Mouse (Mus musculus) embryo, embryonic 10 days (tissue): ENCODE measurements around the gene Spns3.
"Not testable (repeated sequence)": the region's sequence is repeated elsewhere in the genome, so short reads cannot be mapped to it uniquely, and the experiment has no call there.

ENCODE experiments used
- DNase-seq: peaks from one replicate; pipeline ENCODE4 v3.0.0-alpha.2; 2015; ENCODE audit warnings: low spot score

The Spns3 gene

DNA sequence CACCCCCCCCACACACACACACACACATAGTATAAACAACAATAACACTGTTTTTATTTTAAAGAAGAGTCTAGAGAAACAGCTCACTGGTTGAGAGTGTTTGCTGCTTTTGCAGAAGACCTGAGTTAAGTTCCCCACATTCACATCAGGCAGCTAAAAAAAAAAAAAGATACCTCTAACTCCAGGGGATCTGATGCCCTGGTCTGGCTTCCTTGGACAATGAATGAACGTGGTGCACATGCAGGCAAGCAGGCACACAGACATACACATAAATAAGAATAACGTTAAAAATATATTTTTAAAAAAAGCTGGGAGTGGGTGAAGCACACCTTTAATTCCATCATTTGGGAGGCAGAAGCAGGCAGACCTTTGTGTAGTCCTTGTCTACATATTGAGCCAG lies 6.6 kb upstream of the Spns3 start:
- DNase-seq = no peak

DNA sequence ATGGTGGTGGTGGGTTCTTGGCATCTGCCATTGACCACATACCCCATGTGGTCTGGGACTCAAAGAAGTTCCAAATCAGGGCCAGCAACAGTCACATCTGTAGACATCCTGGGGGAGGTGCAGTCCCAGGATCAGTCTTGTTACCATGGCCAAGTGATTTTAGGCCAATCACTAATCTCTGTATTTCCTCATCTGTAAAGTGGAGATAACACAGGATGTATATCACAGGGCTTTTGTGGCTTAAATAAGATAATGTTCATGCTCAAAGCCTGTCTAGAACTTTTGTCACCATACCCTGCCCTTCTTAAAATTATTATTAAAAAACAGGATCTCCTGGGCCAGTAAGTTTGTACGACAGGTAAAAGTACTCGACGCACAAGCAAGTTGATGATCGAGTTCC lies 6.2 kb upstream of the Spns3 start:
- no peak for DNase-seq

GRCm38 (mm10) chr11:72551531-72552105 lies 1.3 kb upstream of the Spns3 start:
- DNase-seq = no peak

DNA sequence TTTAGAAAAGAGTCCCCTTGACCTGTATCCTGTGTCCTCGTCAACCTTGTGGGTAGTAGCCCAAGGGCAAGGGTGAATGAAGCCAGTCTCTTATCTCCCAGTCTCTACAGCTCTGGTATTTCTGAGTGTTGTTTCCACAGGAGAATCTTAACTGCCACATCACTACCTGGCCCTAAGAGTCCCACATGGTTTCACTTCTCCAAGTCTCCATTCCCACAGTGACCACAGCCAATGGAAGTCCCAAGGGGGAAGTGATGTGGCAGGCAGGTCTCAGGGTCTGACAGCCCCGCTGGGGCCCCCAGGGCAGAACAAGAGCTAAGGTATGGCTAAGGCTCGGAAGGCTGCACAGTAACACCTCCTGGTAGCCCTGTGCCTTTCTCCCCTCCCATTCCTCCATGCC lies 3.1 kb downstream of the Spns3 start:
- DNase-seq = no peak

- no peak for DNase-seq
These were observed 5.6 kb downstream of the Spns3 start for GRCm38 (mm10) chr11:72544716-72545115.

DNA sequence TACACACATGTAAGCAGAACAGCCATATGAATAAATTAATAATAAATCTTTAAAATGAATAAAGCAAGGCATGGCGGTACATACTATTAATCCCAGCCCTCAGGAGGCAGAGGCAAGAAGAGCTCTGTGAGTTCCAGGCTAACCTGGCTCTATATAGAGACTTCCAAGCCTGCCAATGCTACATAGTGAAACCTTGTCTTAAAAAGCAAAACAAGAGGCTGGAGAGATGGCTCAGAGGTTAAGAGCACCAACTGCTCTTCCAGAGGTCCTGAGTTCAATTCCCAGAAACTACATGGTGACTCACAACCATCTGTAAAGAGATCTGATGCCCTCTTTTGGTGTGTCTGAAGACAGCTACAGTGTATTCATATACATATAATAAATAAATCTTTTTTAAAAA lies 6.6 kb downstream of the Spns3 start:
- DNase-seq = not testable (repeated sequence)

DNA sequence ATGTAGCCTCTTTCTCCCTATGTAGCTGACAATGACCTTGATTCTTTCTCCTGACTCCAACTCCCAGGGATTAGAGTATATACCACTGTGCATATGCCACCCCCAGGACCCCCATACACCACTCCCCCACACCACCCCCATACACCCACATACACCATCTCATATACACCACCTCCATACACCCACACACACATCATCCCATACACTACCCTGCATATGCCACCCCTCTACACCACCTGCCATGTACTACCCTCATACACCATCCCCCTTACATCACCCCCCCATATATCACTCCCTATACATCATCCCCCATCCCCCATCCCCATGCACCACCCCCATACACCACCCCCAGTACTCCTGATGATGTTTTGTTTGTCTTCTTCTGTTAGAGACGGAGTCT lies 7.7 kb downstream of the Spns3 start:
- no peak for DNase-seq

DNA sequence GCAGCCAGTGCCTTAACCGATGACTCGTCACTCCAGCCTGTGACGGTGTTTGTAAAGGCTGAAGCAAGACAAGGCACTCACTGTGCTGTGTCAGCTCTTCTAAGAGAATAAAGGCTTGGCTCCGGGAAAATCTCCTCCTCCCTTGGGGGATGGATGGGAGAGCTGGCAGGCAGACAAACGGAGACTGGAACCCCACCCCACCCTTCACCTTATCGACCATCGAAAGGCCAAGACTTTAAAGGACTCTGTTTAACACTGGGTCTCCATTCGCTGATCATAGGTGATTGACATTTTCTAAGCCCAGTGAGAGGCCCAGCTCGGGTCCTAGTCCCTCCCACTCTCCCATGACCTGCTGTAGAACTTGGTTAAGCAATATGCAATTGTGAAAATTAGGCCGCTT lies 8.4 kb downstream of the Spns3 start:
- DNase-seq = no peak

DNA sequence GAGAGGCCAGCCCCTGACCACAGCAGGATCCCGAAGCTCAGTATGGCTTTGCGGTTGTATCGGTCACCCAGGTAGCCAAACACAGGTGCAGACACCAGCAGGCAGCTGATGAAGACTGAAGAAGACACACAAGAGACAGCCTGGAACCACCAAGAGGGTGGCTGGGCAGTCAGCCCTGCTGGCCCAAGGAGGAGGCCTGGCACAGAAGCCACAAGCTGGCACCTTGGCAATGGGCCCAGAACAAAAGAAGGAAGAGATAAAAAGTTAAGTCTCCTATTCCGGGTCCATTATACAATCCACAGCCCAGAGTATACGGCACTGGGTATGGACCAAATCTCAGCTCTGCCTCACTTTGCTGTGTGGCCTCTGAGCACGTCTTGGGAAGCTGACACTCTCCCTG lies 9.9 kb downstream of the Spns3 start:
- no peak for DNase-seq

DNA sequence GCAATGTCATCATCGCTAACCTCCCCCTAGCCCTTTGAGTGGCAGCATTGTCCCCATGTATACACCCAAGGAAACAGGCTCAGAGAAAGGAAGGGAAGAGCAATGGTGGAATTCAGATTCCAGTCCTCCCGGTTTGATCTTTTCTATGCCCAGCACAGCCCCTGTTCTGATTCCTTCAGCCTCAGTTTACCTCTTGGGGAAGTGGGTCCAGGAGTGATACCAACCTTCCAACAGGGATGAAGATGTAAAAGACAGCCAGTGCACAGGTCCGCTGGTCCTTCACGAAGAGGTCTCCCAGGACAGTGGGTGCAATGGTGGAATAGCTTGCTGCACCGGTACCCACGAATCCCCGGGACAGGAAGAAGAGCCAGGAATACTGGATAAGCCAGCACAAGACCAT lies 11.5 kb downstream of the Spns3 start:
- no peak for DNase-seq

DNA sequence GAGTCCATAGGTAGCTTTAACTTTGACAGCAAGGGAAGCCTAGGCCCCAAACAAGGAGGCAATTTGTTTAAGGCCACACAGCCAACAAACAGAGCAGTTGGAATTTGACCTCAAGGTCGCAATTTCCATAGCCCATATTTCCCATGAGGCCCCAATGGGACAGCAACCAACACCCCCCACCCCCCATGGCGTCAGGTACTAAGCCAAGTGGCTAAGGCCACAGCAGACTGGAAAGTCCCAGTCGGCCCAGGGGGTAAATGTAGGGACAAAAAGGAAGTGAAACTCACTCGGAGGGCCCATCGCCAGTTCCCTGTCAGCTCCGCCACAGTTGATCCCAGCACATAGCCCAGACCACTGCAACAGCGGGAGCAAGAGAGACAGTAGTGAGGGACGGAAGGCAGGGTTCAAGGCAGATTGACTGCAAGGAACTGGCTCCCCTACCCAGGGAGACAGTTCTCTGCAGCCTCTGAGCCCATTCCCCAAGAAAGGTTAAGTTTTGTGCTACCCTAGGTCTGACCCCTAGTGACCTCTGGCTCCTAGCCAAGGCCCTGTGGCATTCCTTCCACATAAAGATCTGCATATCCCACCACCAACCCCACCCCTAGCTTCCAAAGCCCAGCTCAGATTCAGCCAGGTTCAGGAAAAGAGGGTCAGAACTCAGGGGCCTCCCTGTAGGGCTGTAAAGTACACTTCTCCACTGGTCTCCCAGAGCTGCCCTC lies 12.1 kb downstream of the Spns3 start:
- no peak for DNase-seq

DNA sequence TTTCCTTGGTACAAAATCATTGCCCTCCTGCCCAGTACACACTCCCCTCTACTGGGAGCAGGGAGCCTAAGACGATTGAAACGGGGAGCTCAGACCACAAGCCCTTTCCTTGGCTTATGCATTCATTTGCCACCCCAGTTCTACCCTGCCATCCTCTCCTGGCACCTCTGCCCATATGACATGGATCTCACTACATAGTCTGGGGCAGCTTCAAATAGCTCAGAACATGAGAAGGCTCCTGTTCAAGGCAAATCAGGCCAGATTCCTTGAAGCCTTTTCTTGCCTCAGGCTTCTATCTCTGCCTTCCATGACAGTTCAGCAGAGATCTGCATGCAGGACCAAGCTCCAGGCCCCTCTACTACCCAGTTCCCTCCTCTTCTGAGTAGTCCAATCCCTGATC lies 12.8 kb downstream of the Spns3 start:
- no peak for DNase-seq

DNA sequence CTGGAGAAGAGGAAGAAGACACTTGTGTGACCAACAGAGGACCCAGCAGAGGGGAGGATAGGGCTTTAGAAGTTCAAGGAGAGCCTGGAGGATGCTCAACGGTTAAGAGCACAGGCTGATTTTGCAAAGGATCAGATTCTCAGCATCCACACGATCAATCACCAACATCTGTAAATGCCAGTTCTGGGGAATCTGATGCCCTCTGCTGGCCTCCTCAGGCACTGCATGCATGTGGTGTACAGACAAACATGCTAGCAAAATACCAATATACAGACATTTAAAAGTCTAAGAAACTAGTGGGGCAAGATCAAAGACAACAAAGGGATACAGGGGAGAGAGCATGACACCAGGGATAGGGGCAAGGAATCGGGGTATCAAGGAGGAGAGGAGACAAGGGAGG lies 14.8 kb downstream of the Spns3 start:
- DNase-seq = peak; percentile 27

DNA sequence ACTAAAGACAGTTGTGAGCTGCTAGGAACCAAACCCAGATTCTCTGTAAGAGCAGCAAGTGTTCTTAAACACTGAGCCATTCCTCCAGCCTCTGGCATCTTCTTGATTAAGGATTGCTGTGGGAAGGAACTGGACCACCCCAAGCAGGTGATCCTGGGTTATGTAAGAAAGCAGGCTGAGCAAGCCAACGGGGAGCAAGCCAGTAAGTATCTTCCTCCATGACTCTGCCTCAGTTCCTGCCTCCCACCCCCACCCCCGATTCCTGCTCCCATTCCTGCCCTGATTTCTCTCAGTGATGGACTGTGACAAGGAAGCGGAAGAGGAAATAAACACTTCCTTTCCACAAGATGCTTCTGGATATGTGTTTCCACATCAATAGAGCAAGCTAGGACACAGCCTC lies 17.4 kb downstream of the Spns3 start:
- DNase-seq = no peak

DNA sequence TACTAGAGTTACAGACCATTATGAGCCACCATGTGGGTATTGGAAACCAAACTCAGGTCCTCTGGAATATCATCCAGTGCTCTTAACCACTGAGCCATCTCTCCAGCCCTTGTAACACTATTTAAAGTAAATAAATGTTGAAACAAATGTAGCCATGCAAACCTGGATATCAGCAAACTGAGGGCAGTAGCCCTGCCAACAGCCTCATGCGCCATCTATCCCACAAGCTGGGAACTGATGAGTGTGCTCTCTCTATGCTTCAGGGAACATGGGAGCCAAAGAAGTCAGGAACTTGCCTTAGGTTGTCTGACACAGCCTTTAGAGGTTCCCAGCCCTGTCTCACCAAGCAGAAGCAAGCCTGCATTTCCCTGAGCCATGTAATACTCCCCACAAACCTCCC lies 18.7 kb downstream of the Spns3 start:
- peak; percentile 15 for DNase-seq

- DNase-seq = no peak
These were observed 19.2 kb downstream of the Spns3 start for GRCm38 (mm10) chr11:72531144-72531543.

DNA sequence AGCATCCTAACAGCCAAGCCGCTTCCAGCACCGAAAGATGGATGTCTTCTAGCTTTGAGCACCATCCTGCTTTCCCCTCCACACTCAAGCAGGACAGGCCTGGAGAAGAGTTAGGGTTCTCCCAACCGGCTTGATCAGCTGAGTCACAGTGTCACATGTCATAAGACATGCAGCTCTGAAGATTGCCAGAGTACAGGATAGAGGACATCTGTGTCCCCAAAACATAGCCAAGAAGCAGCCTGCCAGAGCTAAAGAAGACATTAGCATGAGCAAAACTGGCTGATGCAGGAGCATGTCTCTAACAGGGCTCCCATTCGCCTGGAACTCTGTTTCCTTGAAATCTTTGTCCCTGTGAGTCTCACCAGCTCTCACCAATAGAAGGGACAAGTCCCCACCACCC lies 24.1 kb downstream of the Spns3 start:
- DNase-seq = no peak

GRCm38 (mm10) chr11:72523711-72524110 lies 26.6 kb downstream of the Spns3 start:
- no peak for DNase-seq

DNA sequence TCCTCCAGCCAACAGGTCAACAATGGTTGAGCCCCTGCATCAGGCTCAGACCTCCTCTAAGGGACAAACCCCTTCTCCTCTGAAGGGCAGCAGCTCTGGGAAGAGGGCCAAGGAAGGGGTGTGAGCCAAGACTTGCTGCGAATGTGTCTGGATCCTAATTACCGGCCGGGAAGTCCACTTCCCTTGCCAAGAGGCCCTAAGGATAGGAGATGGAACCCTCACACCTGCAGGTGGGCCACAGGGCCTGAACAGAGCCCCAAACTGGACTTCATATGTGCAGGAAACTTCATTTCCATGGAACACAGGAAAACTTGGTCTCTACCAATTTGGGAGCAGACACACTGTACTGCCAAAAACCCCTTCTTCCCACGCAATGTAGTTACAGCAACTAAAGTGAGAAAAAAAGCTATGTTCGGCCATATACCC lies 27.7 kb downstream of the Spns3 start:
- DNase-seq = no peak

GRCm38 (mm10) chr11:72521598-72522541 lies 28.4 kb downstream of the Spns3 start:
- no peak for DNase-seq

GRCm38 (mm10) chr11:72519895-72520294 lies 30.4 kb downstream of the Spns3 start:
- no peak for DNase-seq

GRCm38 (mm10) chr11:72519189-72519588 lies 31.1 kb downstream of the Spns3 start:
- no peak for DNase-seq

DNA sequence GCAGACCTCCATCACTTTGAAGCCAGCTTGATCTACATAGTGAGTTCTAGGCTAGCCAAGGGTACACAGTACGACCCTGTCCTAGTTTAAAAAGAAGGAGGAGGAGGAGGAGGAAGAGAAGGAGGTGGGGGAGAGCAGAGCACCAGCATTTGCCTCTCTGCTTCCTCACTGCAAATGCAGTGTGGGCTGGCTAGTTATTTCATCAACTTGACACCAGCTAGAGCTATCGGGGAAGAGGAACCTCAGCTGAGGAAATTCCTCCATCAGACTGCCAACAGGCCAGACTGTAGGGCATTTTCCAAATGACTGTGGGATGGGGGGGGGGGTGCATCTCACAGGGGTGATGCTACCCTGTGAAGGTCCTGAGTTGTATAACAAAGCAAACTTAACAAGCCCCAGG lies 31.9 kb downstream of the Spns3 start:
- no peak for DNase-seq
